Mouse (Mus musculus): ENCODE results near the gene Dip2a.

GRCm38 (mm10) chr10:76353986-76354385 is 8.9 kb upstream of the Dip2a start:
- no peak for TF ChIP-seq CTCF (IDR thresholded peaks at IDR 0.05; ENCODE audit: control insufficient read depth, insufficient read depth, insufficient read length)
- TF ChIP-seq MAX (IDR thresholded peaks at IDR 0.05), result no peak
- no peak for TF ChIP-seq MYOD1 (IDR thresholded peaks at IDR 0.05; ENCODE audit: control insufficient read depth, insufficient read length, low read depth)

Measured in C2C12 (cell line).